Mouse (Mus musculus) liver, embryonic 14.5 days (tissue): ENCODE data around the gene Ncam1.

ENCODE experiments used
- CTCF ChIP-seq: IDR thresholded peaks from 2 replicates; pipeline ENCODE4 v1.5.1; 2016; ENCODE audit warnings: antibody characterized with exemption, low read depth, control low read depth
- EP300 ChIP-seq: IDR thresholded peaks from 2 replicates; pipeline ENCODE4 v1.6.1; 2016; ENCODE audit warnings: antibody characterized with exemption, low read depth

DNA sequence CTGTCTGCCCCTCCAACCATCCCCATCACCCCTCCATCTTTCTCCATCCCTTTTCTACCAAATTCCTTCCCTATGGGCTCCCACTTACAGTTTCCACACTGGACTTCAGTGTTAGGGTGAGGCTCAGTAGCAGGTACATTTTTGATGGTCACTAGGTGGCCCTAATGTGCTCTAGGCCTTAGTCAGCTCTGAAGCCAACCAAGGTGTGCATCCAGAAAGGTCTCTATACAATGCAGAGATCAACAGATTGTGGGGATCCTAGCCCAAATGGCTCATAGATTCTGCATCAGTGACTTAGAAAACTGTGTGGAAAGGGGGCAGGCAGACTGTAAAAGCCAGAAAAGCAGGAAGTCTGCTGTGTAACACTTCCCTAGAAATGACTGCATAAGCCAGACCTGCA is 160.8 kb downstream of the Ncam1 start:
- no peak for TF ChIP-seq CTCF
- no peak for TF ChIP-seq EP300
